Mouse (Mus musculus): ENCODE results near the gene Ncf2. TPM values are rescaled to one million over a fixed set of nuclear protein-coding genes. Genes with fewer than 3 reads are reported as not detected.

Ncf2 gene
- polyA plus RNA-seq, 1 experiment from 2014 or later: 5.0 TPM

DNA sequence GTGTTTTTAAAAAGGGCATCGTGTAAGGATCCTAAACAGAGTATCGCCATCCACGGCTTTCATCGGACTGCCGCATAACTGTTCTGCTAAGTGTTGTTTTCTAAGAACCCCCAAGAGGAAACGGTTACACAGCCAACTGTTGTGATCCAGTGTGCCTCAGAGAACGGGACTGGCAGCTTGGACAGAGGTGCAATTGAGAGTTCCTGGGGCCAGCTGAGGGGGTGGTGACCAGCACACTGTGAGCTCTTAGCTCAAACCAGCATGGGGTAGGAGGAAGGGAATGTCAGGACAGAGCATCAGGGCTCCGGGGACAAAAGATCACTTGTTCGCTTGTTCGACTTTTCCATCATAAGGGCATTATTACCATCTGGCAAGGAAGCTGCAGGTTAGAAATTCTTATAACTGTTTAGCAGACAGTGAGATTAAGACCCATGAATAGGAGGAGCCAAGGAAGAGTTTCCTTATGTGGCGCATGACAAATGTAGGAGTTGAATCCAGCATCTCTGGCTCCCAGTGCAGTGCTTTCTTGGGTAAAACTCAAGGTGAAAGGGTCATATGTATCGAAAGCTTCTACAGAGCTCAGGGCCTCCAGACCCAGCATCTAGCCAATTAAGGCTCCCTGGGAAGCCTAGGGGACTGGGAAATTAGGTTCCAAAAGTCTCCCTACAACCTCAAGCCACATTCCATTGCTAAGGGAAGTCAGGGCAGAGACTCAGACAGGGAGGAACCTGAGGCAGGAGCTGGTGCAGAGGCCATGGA is 7.1 kb upstream of the Ncf2 start:
- H3K9ac ChIP-seq (ENCODE audit: low read depth, low read length): no peak overlapping the region
- ATAC-seq (ENCODE audit: low FRiP score) (peak; percentile 53; the same call in 1 of the 2 replicates), DNase-seq (ENCODE audit: low spot score) (peak; percentile 51)
- H3K27me3 ChIP-seq (ENCODE audit: control insufficient read depth, insufficient read depth, low read length): no peaks in the 10 kb centered on the region
- H3K4me1 ChIP-seq (replicated peaks; ENCODE audit: control insufficient read depth, insufficient read depth, low read length): peaks cover 13% of the 10 kb centered on the region; the same call in 1 of the 2 replicates
- no peaks in the 10 kb centered on the region for H3K36me3 ChIP-seq (ENCODE audit: control insufficient read depth, insufficient read depth, low read length)
- H3K4me3 ChIP-seq (ENCODE audit: low read depth, low read length): no peak overlapping the region
- H3K27ac ChIP-seq (ENCODE audit: low read depth, low read length): peak overlapping the region; percentile 61
- no peaks in the 10 kb centered on the region for H3K9me3 ChIP-seq (ENCODE audit: control insufficient read depth, low read length)
- WGBS: 11% methylated on average over 12 of the region's 12 CpGs
- no peak overlapping the region for H3K4me2 ChIP-seq (replicated peaks; ENCODE audit: low read depth, low read length)

DNA sequence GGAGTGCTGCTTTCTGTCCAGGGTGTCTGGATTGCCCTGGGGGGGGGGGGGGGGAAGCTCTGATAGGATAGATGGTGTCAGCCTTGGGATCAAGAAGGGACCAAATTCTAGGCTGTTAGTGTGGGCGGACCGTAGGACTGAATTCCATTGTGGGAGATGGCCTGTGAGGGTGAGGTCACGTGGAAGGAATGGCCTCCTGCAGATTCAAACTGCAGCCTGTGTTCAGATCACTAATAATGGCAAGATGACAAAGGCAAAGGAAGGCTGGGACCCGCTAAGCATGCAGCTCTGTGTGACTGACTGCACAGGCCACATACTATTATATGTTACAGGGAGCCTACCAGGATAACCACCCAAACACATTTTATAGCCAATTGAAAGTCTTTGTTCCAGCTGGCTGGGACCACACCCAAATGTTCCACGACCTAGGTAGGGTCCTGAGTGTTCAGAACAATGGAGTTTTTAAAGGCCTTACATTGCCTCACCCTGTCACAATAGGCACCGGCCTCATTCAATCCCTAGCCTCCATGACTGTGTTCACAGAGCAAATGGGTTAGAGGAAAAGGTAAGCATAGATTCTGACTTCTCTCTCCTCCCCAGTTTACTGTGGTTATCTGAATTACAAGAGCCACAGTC is 6.4 kb upstream of the Ncf2 start:
- Histone ChIP-seq H3K4me3 (ENCODE audit: low read depth, low read length) (no peak overlapping the region), H3K4me1 (replicated peaks; ENCODE audit: control insufficient read depth, insufficient read depth, low read length) (peaks cover 13% of the 10 kb centered on the region; the same call in 1 of the 2 replicates), H3K9ac (ENCODE audit: low read depth, low read length) (no peak overlapping the region), H3K27me3 (ENCODE audit: control insufficient read depth, insufficient read depth, low read length) (no peaks in the 10 kb centered on the region), H3K27ac (ENCODE audit: low read depth, low read length) (peak overlapping the region; percentile 61), H3K4me2 (replicated peaks; ENCODE audit: low read depth, low read length) (no peak overlapping the region), H3K36me3 (ENCODE audit: control insufficient read depth, insufficient read depth, low read length) (no peaks in the 10 kb centered on the region), H3K9me3 (ENCODE audit: control insufficient read depth, low read length) (no peaks in the 10 kb centered on the region)
- ATAC-seq (ENCODE audit: low FRiP score): peak; percentile 45
- WGBS: 19% methylated on average over 6 of the region's 6 CpGs
- peak; percentile 38 for DNase-seq (ENCODE audit: low spot score)

DNA sequence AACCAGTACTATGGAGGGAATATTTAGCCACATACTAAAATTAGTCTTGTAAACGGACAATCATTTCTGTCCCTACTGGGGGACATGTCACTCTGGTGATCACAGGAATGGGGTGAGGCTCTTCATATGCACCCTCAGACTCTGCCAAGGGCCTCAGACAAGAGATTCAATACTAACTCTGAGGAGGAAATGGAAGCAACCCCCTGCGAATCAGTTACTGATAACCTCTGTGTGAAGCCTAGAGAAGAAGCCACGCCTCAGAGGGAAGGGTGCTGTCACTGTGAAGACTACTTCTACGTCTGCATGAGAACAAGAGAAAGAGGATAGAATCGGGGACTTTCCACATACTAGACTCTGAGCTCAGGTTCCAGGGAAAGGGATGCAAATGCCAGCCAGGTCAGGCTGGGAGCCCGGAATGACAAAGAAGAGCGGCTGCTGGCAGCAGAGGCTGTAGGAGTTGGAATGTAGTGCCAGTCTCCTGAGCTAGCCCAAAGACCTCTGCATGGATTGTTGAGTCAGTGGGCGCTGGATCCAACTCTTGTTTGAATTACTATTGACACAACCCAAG is 4.2 kb upstream of the Ncf2 start:
- WGBS: 67% methylated on average over 8 of the region's 8 CpGs
- DNase-seq (ENCODE audit: low spot score) (no peak), ATAC-seq (ENCODE audit: low FRiP score) (no peak)
- Histone ChIP-seq H3K27ac (ENCODE audit: low read depth, low read length) (no peak overlapping the region), H3K4me3 (ENCODE audit: low read depth, low read length) (no peak overlapping the region), H3K4me2 (replicated peaks; ENCODE audit: low read depth, low read length) (no peak overlapping the region), H3K27me3 (ENCODE audit: control insufficient read depth, insufficient read depth, low read length) (no peaks in the 10 kb centered on the region), H3K9me3 (ENCODE audit: control insufficient read depth, low read length) (no peaks in the 10 kb centered on the region), H3K9ac (ENCODE audit: low read depth, low read length) (no peak overlapping the region), H3K4me1 (replicated peaks; ENCODE audit: control insufficient read depth, insufficient read depth, low read length) (peaks cover 13% of the 10 kb centered on the region; the same call in 1 of the 2 replicates), H3K36me3 (ENCODE audit: control insufficient read depth, insufficient read depth, low read length) (no peaks in the 10 kb centered on the region)

DNA sequence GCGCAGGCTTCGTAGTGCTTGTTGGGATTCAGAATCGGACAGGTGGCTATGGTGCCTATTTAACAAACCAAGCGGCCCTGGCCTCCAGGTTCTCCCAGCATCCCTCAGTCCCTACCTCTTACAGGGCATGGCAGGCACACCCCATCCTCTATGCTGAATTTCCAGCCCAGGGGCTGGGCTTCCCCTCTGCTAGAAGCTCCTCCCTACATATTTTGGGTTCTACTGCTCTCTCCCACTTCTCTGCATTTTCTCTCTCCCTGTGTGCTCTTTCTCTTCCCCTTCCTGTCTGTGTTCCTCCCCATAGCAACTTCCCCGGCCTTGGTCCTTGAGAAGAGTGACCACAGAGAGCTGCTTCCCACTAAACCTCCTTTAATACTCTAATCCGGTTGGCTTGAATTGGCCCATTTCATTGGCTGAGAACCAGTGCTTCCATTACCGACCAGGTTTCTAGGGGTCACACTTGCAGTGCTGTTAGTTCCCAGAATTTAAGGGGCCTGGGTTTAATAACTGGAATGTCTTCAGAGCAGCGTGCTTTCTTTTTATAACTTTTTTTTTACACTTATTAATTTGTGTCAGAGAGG is 3.2 kb upstream of the Ncf2 start:
- Histone ChIP-seq H3K27me3 (ENCODE audit: control insufficient read depth, insufficient read depth, low read length) (no peaks in the 10 kb centered on the region), H3K4me2 (replicated peaks; ENCODE audit: low read depth, low read length) (no peak overlapping the region), H3K4me3 (ENCODE audit: low read depth, low read length) (no peak overlapping the region), H3K36me3 (ENCODE audit: control insufficient read depth, insufficient read depth, low read length) (no peaks in the 10 kb centered on the region), H3K4me1 (replicated peaks; ENCODE audit: control insufficient read depth, insufficient read depth, low read length) (0 out of 2 replicates have a peak, but pooled peaks cover 8% of the 10 kb centered on the region), H3K9me3 (ENCODE audit: control insufficient read depth, low read length) (no peaks in the 10 kb centered on the region), H3K27ac (ENCODE audit: low read depth, low read length) (no peak overlapping the region), H3K9ac (ENCODE audit: low read depth, low read length) (no peak overlapping the region)
- 84% methylated on average over 8 of the region's 8 CpGs for WGBS
- DNase-seq (ENCODE audit: low spot score) (no peak), ATAC-seq (ENCODE audit: low FRiP score) (no peak)

DNA sequence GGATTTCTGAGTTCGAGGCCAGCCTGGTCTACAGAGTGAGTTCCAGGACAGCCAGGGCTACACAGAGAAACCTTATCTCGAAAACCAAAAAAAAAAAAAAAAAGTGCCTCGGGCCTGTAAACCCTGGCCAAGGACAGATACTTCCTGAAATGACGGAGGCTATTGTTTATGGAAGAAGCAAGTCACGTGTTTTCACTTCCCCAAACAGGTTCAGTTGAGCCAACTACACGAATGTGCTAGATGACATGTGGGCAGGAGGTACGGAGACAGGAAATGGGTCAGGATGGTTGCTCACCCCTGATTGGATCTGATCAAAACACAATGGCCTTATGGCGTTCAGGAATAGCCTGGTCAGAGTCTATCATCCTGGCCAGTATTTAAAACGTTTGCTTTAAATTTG is 1.9 kb upstream of the Ncf2 start:
- H3K4me2 ChIP-seq (replicated peaks; ENCODE audit: low read depth, low read length): no peak overlapping the region
- H3K4me1 ChIP-seq (replicated peaks; ENCODE audit: control insufficient read depth, insufficient read depth, low read length): 0 out of 2 replicates have a peak, but pooled peaks cover 7% of the 10 kb centered on the region
- no peaks in the 10 kb centered on the region for H3K27me3 ChIP-seq (ENCODE audit: control insufficient read depth, insufficient read depth, low read length)
- no peaks in the 10 kb centered on the region for H3K36me3 ChIP-seq (ENCODE audit: control insufficient read depth, insufficient read depth, low read length)
- no peak overlapping the region for H3K9ac ChIP-seq (ENCODE audit: low read depth, low read length)
- 75% methylated on average over 9 of the region's 9 CpGs for WGBS
- no peak overlapping the region for H3K27ac ChIP-seq (ENCODE audit: low read depth, low read length)
- no peak overlapping the region for H3K4me3 ChIP-seq (ENCODE audit: low read depth, low read length)
- ATAC-seq (ENCODE audit: low FRiP score) (no peak), DNase-seq (ENCODE audit: low spot score) (no peak)
- H3K9me3 ChIP-seq (ENCODE audit: control insufficient read depth, low read length): no peaks in the 10 kb centered on the region

DNA sequence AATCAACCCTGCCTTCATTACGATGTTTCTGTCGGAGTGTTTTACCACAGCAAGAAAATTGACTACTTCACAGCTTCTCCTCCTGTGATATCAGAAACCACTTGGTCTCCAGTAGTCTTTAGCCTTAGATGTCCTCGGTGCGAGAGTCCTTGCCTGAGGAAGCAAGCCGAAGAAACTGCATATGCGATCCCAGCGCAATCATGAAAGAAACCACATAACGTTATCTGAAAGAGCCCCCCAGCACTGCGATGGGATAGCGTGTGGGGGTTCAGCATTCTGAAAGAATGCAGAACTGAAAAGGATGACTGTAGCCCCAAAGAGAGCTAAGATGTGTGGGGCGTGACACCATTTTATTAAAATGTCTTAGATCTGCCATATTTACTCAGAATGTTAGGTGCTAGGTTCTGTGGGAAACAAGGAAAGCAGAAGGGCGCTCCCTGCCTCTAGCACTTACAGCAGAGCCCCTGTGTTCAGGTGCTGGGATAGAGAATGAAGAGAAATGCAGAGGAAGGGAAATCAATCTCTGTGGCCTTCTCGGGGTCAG is 711 bp downstream of the Ncf2 start:
- H3K27ac ChIP-seq (ENCODE audit: low read depth, low read length): no peak overlapping the region
- H3K27me3 ChIP-seq (ENCODE audit: control insufficient read depth, insufficient read depth, low read length): no peaks in the 10 kb centered on the region
- ATAC-seq (ENCODE audit: low FRiP score) (no peak), DNase-seq (ENCODE audit: low spot score) (no peak)
- H3K9ac ChIP-seq (ENCODE audit: low read depth, low read length): no peak overlapping the region
- no peaks in the 10 kb centered on the region for H3K4me1 ChIP-seq (replicated peaks; ENCODE audit: control insufficient read depth, insufficient read depth, low read length)
- H3K4me2 ChIP-seq (replicated peaks; ENCODE audit: low read depth, low read length): no peak overlapping the region
- H3K4me3 ChIP-seq (ENCODE audit: low read depth, low read length): no peak overlapping the region
- 87% methylated on average over 13 of the region's 13 CpGs for WGBS
- no peaks in the 10 kb centered on the region for H3K9me3 ChIP-seq (ENCODE audit: control insufficient read depth, low read length)
- H3K36me3 ChIP-seq (ENCODE audit: control insufficient read depth, insufficient read depth, low read length): no peaks in the 10 kb centered on the region

DNA sequence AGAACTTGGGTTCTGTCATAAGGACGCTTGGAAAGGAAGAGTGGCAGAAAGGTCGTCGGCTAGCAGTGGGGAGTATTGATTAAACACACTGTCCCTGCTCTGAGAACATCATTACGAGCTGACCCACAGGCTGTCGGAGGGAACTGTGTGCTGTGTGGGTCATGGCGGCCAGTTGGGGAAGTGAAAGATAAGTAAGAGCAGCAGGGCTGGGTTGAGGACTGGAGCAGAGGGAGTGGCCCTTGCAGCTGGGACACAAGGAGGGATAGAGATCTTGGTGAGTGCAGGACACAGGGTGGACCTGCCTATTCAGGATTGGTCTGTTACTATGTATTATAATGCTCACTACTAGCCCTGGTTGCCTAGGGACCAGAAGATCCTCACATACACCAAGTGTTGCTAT is 4.9 kb downstream of the Ncf2 start:
- H3K9ac ChIP-seq (ENCODE audit: low read depth, low read length): no peak overlapping the region

DNA sequence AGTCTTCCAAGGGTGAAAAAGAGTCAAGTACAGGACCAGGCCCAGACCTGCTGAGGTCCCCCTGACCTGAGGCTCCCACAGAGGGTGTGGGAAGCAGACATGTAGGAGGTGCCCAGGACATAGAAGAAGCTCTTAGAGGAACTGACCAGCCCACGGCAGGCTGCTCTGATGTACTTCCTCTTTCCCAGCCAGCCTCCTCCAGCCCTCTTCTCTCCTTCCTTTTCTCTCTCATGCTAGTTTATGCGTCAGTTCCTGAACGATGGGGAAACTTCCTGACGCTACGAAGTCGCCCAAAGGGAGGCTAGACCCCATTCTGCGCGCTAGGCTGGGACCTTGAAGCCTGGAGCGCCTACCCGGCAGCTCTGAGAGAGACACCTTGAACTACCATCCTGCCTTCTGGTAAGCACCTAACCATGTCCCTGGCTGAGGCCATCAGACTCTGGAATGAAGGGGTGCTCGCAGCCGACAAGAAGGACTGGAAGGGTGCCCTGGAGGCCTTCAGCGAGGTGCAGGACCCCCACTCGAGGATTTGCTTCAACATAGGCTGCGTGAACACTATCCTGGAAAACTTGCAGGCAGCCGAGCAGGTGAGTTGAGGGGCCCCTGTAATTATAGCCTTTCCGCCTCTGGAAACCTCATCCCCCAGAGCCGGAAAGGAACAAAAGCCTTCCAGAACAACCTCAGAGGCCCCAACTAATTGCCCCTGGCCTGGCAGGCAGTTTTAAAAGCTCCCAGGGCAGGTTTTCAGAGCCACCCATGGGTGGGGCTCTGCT is 7.8 kb downstream of the Ncf2 start:
- H3K9ac ChIP-seq (ENCODE audit: low read depth, low read length): no peak overlapping the region
- no peaks in the 10 kb centered on the region for H3K27me3 ChIP-seq (ENCODE audit: control insufficient read depth, insufficient read depth, low read length)
- H3K4me1 ChIP-seq (replicated peaks; ENCODE audit: control insufficient read depth, insufficient read depth, low read length): no peaks in the 10 kb centered on the region
- WGBS: 78% methylated on average over 18 of the region's 18 CpGs
- H3K36me3 ChIP-seq (ENCODE audit: control insufficient read depth, insufficient read depth, low read length): no peaks in the 10 kb centered on the region
- no peaks in the 10 kb centered on the region for H3K9me3 ChIP-seq (ENCODE audit: control insufficient read depth, low read length)
- ATAC-seq (ENCODE audit: low FRiP score) (no peak), DNase-seq (ENCODE audit: low spot score) (no peak)
- no peak overlapping the region for H3K27ac ChIP-seq (ENCODE audit: low read depth, low read length)
- H3K4me2 ChIP-seq (replicated peaks; ENCODE audit: low read depth, low read length): no peak overlapping the region
- H3K4me3 ChIP-seq (ENCODE audit: low read depth, low read length): no peak overlapping the region

More for the DNA sequence above, 4.9 kb downstream of the Ncf2 start:
- Histone ChIP-seq H3K9me3 (ENCODE audit: control insufficient read depth, low read length) (no peaks in the 10 kb centered on the region), H3K4me3 (ENCODE audit: low read depth, low read length) (no peak overlapping the region), H3K36me3 (ENCODE audit: control insufficient read depth, insufficient read depth, low read length) (no peaks in the 10 kb centered on the region), H3K4me2 (replicated peaks; ENCODE audit: low read depth, low read length) (no peak overlapping the region), H3K4me1 (replicated peaks; ENCODE audit: control insufficient read depth, insufficient read depth, low read length) (no peaks in the 10 kb centered on the region), H3K27ac (ENCODE audit: low read depth, low read length) (no peak overlapping the region), H3K27me3 (ENCODE audit: control insufficient read depth, insufficient read depth, low read length) (no peaks in the 10 kb centered on the region)
- ATAC-seq (ENCODE audit: low FRiP score): no peak
- no peak for DNase-seq (ENCODE audit: low spot score)
- 84% methylated on average over 6 of the region's 6 CpGs for WGBS

Measured in hindbrain, embryonic 11.5 days (tissue).